Mouse (Mus musculus) CH12.LX (cell line): ENCODE results near the gene Faap24. TPM values are rescaled to one million over a fixed set of nuclear protein-coding genes. Genes with fewer than 3 reads are reported as not detected.

ENCODE experiments used
- DNase-seq: peaks from one replicate; pipeline ENCODE4 v3.0.0-alpha.2; 2013; ENCODE audit errors: extremely low read depth
- H3K27ac ChIP-seq: 2 replicates; pipeline ENCODE4 v1.5.1; 2012; ENCODE audit warnings: low read depth, mild to moderate bottlenecking, control low read depth, moderate library complexity; ENCODE audit not compliant: insufficient read depth
- H3K27me3 ChIP-seq: replicated peaks from 2 replicates; pipeline ENCODE3; 2012; ENCODE audit warnings: inconsistent platforms
- H3K36me3 ChIP-seq, 2 experiments: replicated peaks in 1 of 2; 2 replicates each; pipeline versions ENCODE3 to v1.6.1; 2012; ENCODE audit warnings: inconsistent platforms in 1 of 2, low read length in 1 of 2, mild to moderate bottlenecking in 1 of 2, mixed read lengths in 1 of 2, moderate library complexity in 1 of 2; ENCODE audit not compliant: control insufficient read depth in 1 of 2, insufficient read depth in 1 of 2
- H3K4me1 ChIP-seq, 2 experiments: 2 replicates each; pipeline ENCODE4 v1.6.1; 2012; ENCODE audit warnings: inconsistent platforms in 1 of 2, moderate library complexity in 1 of 2; ENCODE audit not compliant: insufficient read depth in 2 of 2, control insufficient read depth in 1 of 2
- H3K4me2 ChIP-seq: 2 replicates; pipeline ENCODE4 v1.6.1; 2012; ENCODE audit warnings: low read depth, mild to moderate bottlenecking, control low read depth; ENCODE audit not compliant: poor library complexity, insufficient read depth, severe bottlenecking
- H3K4me3 ChIP-seq, 3 experiments: fragments of 150-350 bp in 1 of 3; sonication (generic) in 1 of 3; replicated peaks in 1 of 3; 2 replicates each; pipeline versions ENCODE3 to v1.5.1; 2011 to 2012; ENCODE audit warnings: low read depth in 2 of 3, low read length in 2 of 3, mild to moderate bottlenecking in 2 of 3, moderate library complexity in 2 of 3, control low read depth in 1 of 3, improper control_type of control experiment in 1 of 3, inconsistent platforms in 1 of 3, mixed read lengths in 1 of 3; ENCODE audit not compliant: poor library complexity in 1 of 3
- H3K79me2 ChIP-seq: replicated peaks from 2 replicates; pipeline ENCODE4 v1.6.1; 2012; ENCODE audit warnings: mild to moderate bottlenecking, moderate library complexity; ENCODE audit not compliant: control insufficient read depth, poor library complexity, insufficient read depth, severe bottlenecking; ENCODE audit errors: extremely low read depth
- H3K9ac ChIP-seq: 2 replicates; pipeline ENCODE4 v1.6.1; 2012; ENCODE audit warnings: low read depth, mild to moderate bottlenecking, control low read depth, moderate library complexity; ENCODE audit not compliant: insufficient read depth
- H3K9me3 ChIP-seq: replicated peaks from 2 replicates; pipeline ENCODE3; 2012; ENCODE audit warnings: low read length, inconsistent platforms, mixed read lengths
- BHLHE40 ChIP-seq: IDR thresholded peaks from 2 replicates; pipeline ENCODE4 v1.6.1; 2011; ENCODE audit warnings: mild to moderate bottlenecking, low read depth, low read length, improper control_type of control experiment
- CTCF ChIP-seq, 2 experiments: IDR thresholded peaks in 1 of 2; conservative IDR thresholded peaks in 1 of 2; 2 replicates each; pipeline ENCODE4 v1.5.1; 2011 to 2012; ENCODE audit warnings: low read depth in 2 of 2, low read length in 2 of 2, improper control_type of control experiment in 1 of 2, inconsistent platforms in 1 of 2, mild to moderate bottlenecking in 1 of 2, moderate library complexity in 1 of 2
- E2F4 ChIP-seq: IDR thresholded peaks from 2 replicates; pipeline ENCODE4 v1.6.1; 2011; ENCODE audit warnings: low read depth, low read length, improper control_type of control experiment; ENCODE audit not compliant: insufficient replicate concordance
- ETS1 ChIP-seq: conservative IDR thresholded peaks from 2 replicates; pipeline ENCODE4 v1.6.1; 2012; ENCODE audit warnings: low read depth, mild to moderate bottlenecking, inconsistent platforms, low read length, improper control_type of control experiment, moderate library complexity
- JUN ChIP-seq: IDR thresholded peaks from 2 replicates; pipeline ENCODE4 v1.6.1; 2011; ENCODE audit warnings: low read depth, mild to moderate bottlenecking, low read length, improper control_type of control experiment, moderate library complexity; ENCODE audit not compliant: insufficient read depth
- KAT2A ChIP-seq: IDR thresholded peaks from 2 replicates; pipeline ENCODE4 v1.6.1; 2012; ENCODE audit warnings: low read length, improper control_type of control experiment, inconsistent platforms; ENCODE audit not compliant: insufficient replicate concordance
- MAFK ChIP-seq: IDR thresholded peaks from 2 replicates; pipeline ENCODE4 v1.6.1; 2011; ENCODE audit warnings: low read length, improper control_type of control experiment; ENCODE audit not compliant: insufficient replicate concordance
- MYC ChIP-seq: IDR thresholded peaks from 2 replicates; pipeline ENCODE4 v1.6.1; 2011; ENCODE audit warnings: low read depth, mild to moderate bottlenecking, improper control_type of control experiment, low read length
- NRF1 ChIP-seq: IDR thresholded peaks from 2 replicates; pipeline ENCODE4 v1.6.1; 2014; ENCODE audit warnings: low read depth, mild to moderate bottlenecking, inconsistent platforms, low read length, improper control_type of control experiment, moderate library complexity
- PAX5 ChIP-seq: IDR thresholded peaks from 2 replicates; pipeline ENCODE4 v1.6.1; 2012; ENCODE audit warnings: low read length, inconsistent platforms, mixed read lengths
- POLR2A ChIP-seq: IDR thresholded peaks from 2 replicates; pipeline ENCODE4 v1.6.1; 2011; ENCODE audit warnings: low read depth, mild to moderate bottlenecking, improper control_type of control experiment, low read length
- RAD21 ChIP-seq: IDR thresholded peaks from 2 replicates; pipeline ENCODE4 v1.6.1; 2011; ENCODE audit warnings: low read depth, mild to moderate bottlenecking, low read length, improper control_type of control experiment, moderate library complexity
- RCOR1 ChIP-seq: conservative IDR thresholded peaks from 2 replicates; pipeline ENCODE4 v1.6.1; 2012; ENCODE audit warnings: low read depth, mild to moderate bottlenecking, inconsistent platforms, low read length, improper control_type of control experiment
- SIN3A ChIP-seq: IDR thresholded peaks from 2 replicates; pipeline ENCODE4 v1.6.1; 2012; ENCODE audit warnings: low read length, improper control_type of control experiment, inconsistent platforms
- SMC3 ChIP-seq: IDR thresholded peaks from 2 replicates; pipeline ENCODE4 v1.6.1; 2011; ENCODE audit warnings: low read depth, low read length, improper control_type of control experiment
- TCF12 ChIP-seq: IDR thresholded peaks from 2 replicates; pipeline ENCODE4 v1.6.1; 2014; ENCODE audit warnings: low read depth, mild to moderate bottlenecking, inconsistent platforms, low read length, improper control_type of control experiment
- UBTF ChIP-seq: IDR thresholded peaks from 2 replicates; pipeline ENCODE4 v1.6.1; 2012; ENCODE audit warnings: low read depth, mild to moderate bottlenecking, inconsistent platforms, low read length, improper control_type of control experiment, moderate library complexity
- USF1 ChIP-seq: IDR thresholded peaks from 2 replicates; pipeline ENCODE4 v1.6.1; 2014; ENCODE audit warnings: low read depth, mild to moderate bottlenecking, inconsistent platforms, low read length, improper control_type of control experiment
- USF2 ChIP-seq: conservative IDR thresholded peaks from 2 replicates; pipeline ENCODE4 v1.6.1; 2011; ENCODE audit warnings: low read depth, low read length, improper control_type of control experiment
- ZC3H11A ChIP-seq: IDR thresholded peaks from 2 replicates; pipeline ENCODE4 v1.6.1; 2012; ENCODE audit warnings: low read depth, mild to moderate bottlenecking, inconsistent platforms, low read length, improper control_type of control experiment
- ZKSCAN1 ChIP-seq: IDR thresholded peaks from 2 replicates; pipeline ENCODE4 v1.6.1; 2012; ENCODE audit warnings: low read depth, inconsistent platforms, low read length, improper control_type of control experiment, borderline replicate concordance
- ZMIZ1 ChIP-seq: IDR thresholded peaks from 2 replicates; pipeline ENCODE4 v1.6.1; 2012; ENCODE audit warnings: low read depth, mild to moderate bottlenecking, inconsistent platforms, low read length, improper control_type of control experiment
- dilution Hi-C: fragments of 300-500 bp; cut with MboI; formaldehyde crosslinking; loops from 2 replicates; pipeline ENCODE4 v1.14.3; 2020; ENCODE audit warnings: low sequenced_read_pairs; ENCODE audit not compliant: extremely low pct_unique_long_range_greater_than_20kb, extremely low pct_ligation_motif_present
- in situ Hi-C: fragments of 300-500 bp; cut with MboI; formaldehyde crosslinking; loops from 3 replicates; pipeline ENCODE4 v1.14.3; 2019; ENCODE audit warnings: low sequenced_read_pairs, low pct_ligation_motif_present, low pct_unique_long_range_greater_than_20kb, mixed read lengths
- polyA plus RNA-seq: library from polyadenylated mRNA; unstranded; fragments of >175 nt; gene quantifications from 2 replicates; pipeline ENCODE4 v1.2.1, GENCODE M21; 2012; ENCODE audit warnings: low read depth; ENCODE audit not compliant: insufficient read length
- total RNA-seq, 2 experiments: library from RNA; depleted of rRNA; stranded (reverse); fragments of 300-350 nt in 1 of 2; fragments of >200 nt in 1 of 2; gene quantifications; 2 replicates each; pipeline ENCODE4 v1.2.3; 2012 to 2014

The Faap24 gene
- total and polyA plus RNA-seq, 3 experiments: 17.6 to 55.1 (median 23.1) TPM

GRCm38 (mm10) chr7:35353306-35353705 is 43.3 kb downstream of the Faap24 start:
- H3K4me1 ChIP-seq: no peaks in the 10 kb centered on the region
- in situ Hi-C loops: no loop called here
- dilution Hi-C loops: no loop called here
- no peak for DNase-seq
- no peaks in the 10 kb centered on the region for H3K36me3 ChIP-seq
- TF ChIP-seq NRF1: no peak
- no peak for TF ChIP-seq PAX5
- no peak for TF ChIP-seq TCF12
- no peak for TF ChIP-seq USF2
- no peak for TF ChIP-seq RCOR1
- TF ChIP-seq MYC: no peak
- no peak for TF ChIP-seq SIN3A
- no peak for TF ChIP-seq UBTF
- TF ChIP-seq MAFK: no peak
- no peak for TF ChIP-seq KAT2A
- no peak for TF ChIP-seq ZMIZ1
- no peak for TF ChIP-seq CTCF (conservative IDR thresholded peaks at IDR 0.05 in 1 of 2, IDR thresholded peaks at IDR 0.05 in 1 of 2; ENCODE audit: low read depth in 2 of 2, low read length in 2 of 2)
- TF ChIP-seq ETS1: no peak
- TF ChIP-seq RAD21: no peak
- TF ChIP-seq ZC3H11A: no peak
- TF ChIP-seq SMC3: no peak
- no peak for TF ChIP-seq POLR2A
- no peak for TF ChIP-seq USF1
- TF ChIP-seq JUN: no peak
- no peaks in the 10 kb centered on the region for H3K79me2 ChIP-seq
- H3K4me2 ChIP-seq: no peak overlapping the region
- H3K9me3 ChIP-seq: no peaks in the 10 kb centered on the region
- no peak overlapping the region for H3K27ac ChIP-seq
- no peak overlapping the region for H3K9ac ChIP-seq
- H3K4me3 ChIP-seq: no peak overlapping the region
- H3K27me3 ChIP-seq: peaks cover 19% of the 10 kb centered on the region

GRCm38 (mm10) chr7:35351155-35351554 is 45.5 kb downstream of the Faap24 start:
- in situ Hi-C loops: no loop called here
- no peak overlapping the region for H3K4me3 ChIP-seq
- H3K27ac ChIP-seq: no peak overlapping the region
- peaks cover 23% of the 10 kb centered on the region for H3K27me3 ChIP-seq
- H3K79me2 ChIP-seq: no peaks in the 10 kb centered on the region
- peaks cover 4% of the 10 kb centered on the region for H3K9me3 ChIP-seq
- TF ChIP-seq ZKSCAN1 (no peak), E2F4 (no peak), USF1 (no peak), BHLHE40 (no peak)
- H3K4me2 ChIP-seq: no peak overlapping the region
- dilution Hi-C loops: no loop called here
- no peak overlapping the region for H3K9ac ChIP-seq
- DNase-seq: no peak
- H3K36me3 ChIP-seq: no peaks in the 10 kb centered on the region
- no peaks in the 10 kb centered on the region for H3K4me1 ChIP-seq
